8 mouse cellular contexts compared by ENCODE assay signal in the genomic region with DNA sequence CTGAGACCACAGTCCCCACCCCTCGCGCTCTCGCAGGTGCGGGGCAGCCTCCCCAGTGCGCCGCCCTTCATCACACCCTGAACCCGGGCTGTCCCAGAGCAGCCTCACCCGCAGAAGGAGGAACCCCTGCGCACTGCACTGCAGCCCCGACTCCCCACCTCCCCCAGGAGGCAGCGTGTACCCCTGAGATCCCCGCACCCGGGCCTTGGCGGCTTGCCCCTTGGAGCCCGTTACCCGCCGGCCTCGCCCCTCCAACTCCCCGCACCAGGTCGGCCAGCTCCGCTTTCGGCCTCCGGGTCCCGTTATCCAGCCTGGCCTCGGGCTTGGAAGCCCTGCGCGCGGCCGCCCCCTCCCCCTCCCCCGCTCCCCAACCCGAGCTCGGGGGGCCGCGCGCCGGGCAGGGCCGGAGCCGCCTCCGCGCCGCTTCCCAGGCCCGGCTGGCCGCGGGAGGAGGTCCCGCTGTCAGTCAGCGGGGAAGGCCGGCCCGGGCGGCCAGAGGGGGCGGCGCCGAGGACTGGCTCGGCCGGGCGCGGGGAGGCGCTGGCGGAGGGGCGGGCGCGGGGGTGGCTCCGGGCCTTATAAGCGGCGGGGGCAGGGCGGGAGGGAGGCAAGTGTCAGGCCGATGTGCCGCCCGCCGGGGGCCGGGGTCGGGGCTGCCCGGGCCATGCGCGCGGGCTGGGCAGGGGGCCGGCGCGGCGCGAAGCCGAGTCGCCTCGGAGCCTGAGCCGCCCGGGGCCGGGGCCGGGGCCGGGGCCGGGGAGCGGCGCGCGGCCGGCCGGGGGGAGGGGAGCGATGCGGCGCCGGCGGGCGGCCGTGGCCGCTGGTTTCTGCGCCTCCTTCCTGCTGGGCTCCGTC. TPM values are rescaled to one million over a fixed set of nuclear protein-coding genes. Genes with fewer than 3 reads are reported as not detected.
DNase-seq lines count a peak whose midpoint lies in the region; ATAC-seq and TF ChIP-seq lines count a peak whose summit lies in the region.

A gene (plus strand): TSS at position 619 of the 855 bp plus-strand sequence.

- peak within 1 kb of the TSS; percentile 95 for H3K9ac ChIP-seq in intestine, postnatal 0 days (ENCODE audit: low read depth, low read length)
- peak within 1 kb of the TSS; percentile 76 for H3K9ac ChIP-seq in midbrain, embryonic 11.5 days (ENCODE audit: low read length)

- H3K4me1 ChIP-seq in intestine, postnatal 0 days (replicated peaks; ENCODE audit: control insufficient read depth, insufficient read depth, low read length), result peaks cover 10% of the 10 kb centered on the region
- peaks cover 81% of the 10 kb centered on the region for H3K4me1 ChIP-seq in limb, embryonic 10.5 days
- peaks cover 9% of the 10 kb centered on the region for H3K4me1 ChIP-seq in midbrain, embryonic 11.5 days (ENCODE audit: control insufficient read depth, insufficient read depth, low read length)
- H3K4me1 ChIP-seq in small intestine, adult 2 months (ENCODE audit: control insufficient read depth, insufficient read depth, insufficient read length, low read length), result peaks cover 21% of the 10 kb centered on the region

- H3K4me3 ChIP-seq in intestine, postnatal 0 days (ENCODE audit: low read depth, low read length), result peak within 1 kb of the TSS; percentile 92
- peak within 1 kb of the TSS; percentile 80 for H3K4me3 ChIP-seq in limb, embryonic 10.5 days
- H3K4me3 ChIP-seq in midbrain, embryonic 11.5 days (ENCODE audit: low read depth, low read length), result peak within 1 kb of the TSS; percentile 59
- H3K4me3 ChIP-seq in small intestine, adult 2 months (ENCODE audit: low read depth, low read length), result peak within 1 kb of the TSS; percentile 72

- peak; percentile 59; the same call in 1 of the 2 replicates for TF ChIP-seq POLR2A in small intestine, adult 2 months (IDR thresholded peaks at IDR 0.05; ENCODE audit: low read depth, low read length)

- H3K27ac ChIP-seq in intestine, postnatal 0 days (ENCODE audit: low read depth, low read length), result peak within 1 kb of the TSS; percentile 86
- H3K27ac ChIP-seq in limb, embryonic 10.5 days, result peak within 1 kb of the TSS; percentile 95
- H3K27ac ChIP-seq in midbrain, embryonic 11.5 days (ENCODE audit: low read depth, low read length), result peak within 1 kb of the TSS; percentile 55; the same call in 1 of the 2 replicates
- peak within 1 kb of the TSS; percentile 41 for H3K27ac ChIP-seq in small intestine, adult 2 months (ENCODE audit: insufficient read depth, low read depth, low read length)

- DNase-seq in adrenal gland, postnatal 10 days, result peak; percentile 97
- DNase-seq in embryo, embryonic 11 days, result peak; percentile 95
- no peak for DNase-seq in gonadal fat pad, adult 2 months (ENCODE audit: low read depth)
- peak; percentile 92 for DNase-seq in limb, embryonic 10.5 days (ENCODE audit: low spot score)
- peak; percentile 97 for DNase-seq in midbrain, embryonic 11.5 days (ENCODE audit: low spot score, missing footprints)

- TF ChIP-seq CTCF in intestine, postnatal 0 days (IDR thresholded peaks at IDR 0.05; ENCODE audit: low read depth), result no peak
- TF ChIP-seq CTCF in small intestine, adult 2 months (IDR thresholded peaks at IDR 0.05; ENCODE audit: extremely low read depth, insufficient read length, insufficient replicate concordance, low read depth, low read length), result no peak

- H3K9me3 ChIP-seq in intestine, postnatal 0 days (ENCODE audit: control insufficient read depth), result no peaks in the 10 kb centered on the region
- no peaks in the 10 kb centered on the region for H3K9me3 ChIP-seq in limb, embryonic 10.5 days (replicated peaks)
- H3K9me3 ChIP-seq in midbrain, embryonic 11.5 days (ENCODE audit: control insufficient read depth, low read length), result no peaks in the 10 kb centered on the region

- H3K27me3 ChIP-seq in intestine, postnatal 0 days (replicated peaks; ENCODE audit: control insufficient read depth, insufficient read depth, low read length), result no peaks in the 10 kb centered on the region
- peaks cover 87% of the 10 kb centered on the region for H3K27me3 ChIP-seq in limb, embryonic 10.5 days (ENCODE audit: low read depth, poor library complexity, severe bottlenecking)
- H3K27me3 ChIP-seq in midbrain, embryonic 11.5 days (ENCODE audit: control insufficient read depth, insufficient read depth, low read length), result peaks cover 84% of the 10 kb centered on the region
- peaks cover 7% of the 10 kb centered on the region; the same call in 1 of the 2 replicates for H3K27me3 ChIP-seq in small intestine, adult 2 months (ENCODE audit: control insufficient read depth, insufficient read depth, low read length)

- no peaks in the 10 kb centered on the region for H3K36me3 ChIP-seq in intestine, postnatal 0 days (ENCODE audit: control insufficient read depth, insufficient read depth)
- H3K36me3 ChIP-seq in limb, embryonic 10.5 days, result peaks cover 22% of the 10 kb centered on the region
- no peaks in the 10 kb centered on the region for H3K36me3 ChIP-seq in midbrain, embryonic 11.5 days (ENCODE audit: control insufficient read depth, insufficient read depth, low read length)
- no peaks in the 10 kb centered on the region for H3K36me3 ChIP-seq in small intestine, adult 2 months (ENCODE audit: control insufficient read depth, insufficient read depth, low read length)

- WGBS in intestine, postnatal 0 days, result under 1% methylated on average over 49 of the region's 105 CpGs
- WGBS in limb, embryonic 10.5 days, result 5% methylated on average over 102 of the region's 105 CpGs
- WGBS in midbrain, embryonic 11.5 days, result 0% methylated on average over 41 of the region's 105 CpGs
- WGBS in small intestine, adult 2 months, result 1% methylated on average over 77 of the region's 105 CpGs

- peak within 1 kb of the TSS; percentile 97 for H3K4me2 ChIP-seq in intestine, postnatal 0 days (replicated peaks; ENCODE audit: low read depth)
- peak within 1 kb of the TSS; percentile 88 for H3K4me2 ChIP-seq in midbrain, embryonic 11.5 days

- ATAC-seq in intestine, postnatal 0 days, result peak; percentile 86
- ATAC-seq in midbrain, embryonic 11.5 days (ENCODE audit: low FRiP score), result peak; percentile 89
- no peak for ATAC-seq in erythroid progenitor cell, adult 5-6 weeks (replicated peaks; ENCODE audit: low FRiP score, poor library complexity, severe bottlenecking)

RNA-seq across cellular contexts. Expression of the gene that starts here (rescaled TPM):
- total RNA-seq in adrenal gland, postnatal 10 days (2021), result 100 to 1,000 TPM in 1 of 2 experiments, 10 to 100 TPM in 1; 95.0 to 101 TPM
- polyA plus RNA-seq in gonadal fat pad, adult 2 months (2012; rRNA removed), result 58.5 and 70.0 TPM in 2 replicates
- 15.8 and 17.5 TPM in 2 replicates for polyA plus RNA-seq in intestine, postnatal 0 days (2015; fragmentation: Nextera tagmentation; extraction: Ambion mirVana)
- 32.4 and 34.8 TPM in 2 replicates for polyA plus RNA-seq in limb, embryonic 10.5 days (2016; fragmentation: Nextera tagmentation; extraction: Ambion mirVana)
- polyA plus RNA-seq in midbrain, embryonic 11.5 days (2014; fragmentation: Nextera tagmentation; extraction: Ambion mirVana), result 5.0 and 5.5 TPM in 2 replicates
- polyA plus RNA-seq in small intestine, adult 2 months (2012; rRNA removed), result 46.1 and 59.1 TPM in 2 replicates
- total RNA-seq in erythroid progenitor cell, adult 5-6 weeks (2015; ENCODE audit: low replicate concordance), result not detected in 2 replicates
- 0.68 and 1.4 TPM in 2 replicates for total RNA-seq in erythroid progenitor cell, adult 5-6 weeks (2017; ENCODE audit: low replicate concordance)

Comparison
In these comparisons a context has a peak if more than half of its experiments do, and no peak if none do; other contexts are left out.
1. RNA of the gene that starts here (total RNA-seq): 95.0 to 101 TPM in adrenal gland, postnatal 10 days; 0.68 to 1.4 TPM in erythroid progenitor cell, adult 5-6 weeks; every median in the first group is over 10 times any median in the second.
2. H3K27ac ChIP-seq: peak in every context shown above with its lines; median percentile 95 in limb, embryonic 10.5 days; 86 in intestine, postnatal 0 days; 55 in midbrain, embryonic 11.5 days; 41 in small intestine, adult 2 months.
3. Peak in every context shown above with its lines, with median percentiles within 50 percentile points of each other: H3K4me3 ChIP-seq.